Mouse (Mus musculus) heart, adult 2 months (tissue): ENCODE measurements around the gene Plce1. TPM values are rescaled to one million over a fixed set of nuclear protein-coding genes. Genes with fewer than 3 reads are reported as not detected.

ENCODE experiments used
- DNase-seq, 2 experiments: peaks; one replicate each; pipeline ENCODE4 v3.0.0; 2021
- H3K27ac ChIP-seq: fragments of 200-600 bp; 2 replicates; pipeline ENCODE4 v1.8.1; 2022
- H3K27me3 ChIP-seq: fragments of 200-500 bp; 2 replicates; pipeline ENCODE4 v1.6.1; 2012; ENCODE audit warnings: mild to moderate bottlenecking, low read length, inconsistent platforms, mixed read lengths; ENCODE audit not compliant: control insufficient read depth, insufficient read depth
- H3K36me3 ChIP-seq: fragments of 200-500 bp; 2 replicates; pipeline ENCODE4 v1.6.1; 2012; ENCODE audit warnings: low read length, inconsistent platforms; ENCODE audit not compliant: control insufficient read depth, insufficient read depth
- H3K4me1 ChIP-seq: fragments of 200-500 bp; 2 replicates; pipeline ENCODE4 v1.6.1; 2011; ENCODE audit warnings: low read length; ENCODE audit not compliant: control insufficient read depth, insufficient read depth
- H3K4me3 ChIP-seq: fragments of 200-600 bp; 2 replicates; pipeline ENCODE4 v1.8.1; 2022
- H3K79me2 ChIP-seq: fragments of 200-500 bp; replicated peaks from 2 replicates; pipeline ENCODE4 v1.6.1; 2012; ENCODE audit warnings: mild to moderate bottlenecking, inconsistent platforms, low read length, moderate library complexity, mixed read lengths; ENCODE audit not compliant: control insufficient read depth, insufficient read depth
- H3K9ac ChIP-seq: fragments of 200-500 bp; 2 replicates; pipeline ENCODE4 v1.6.1; 2012; ENCODE audit warnings: low read depth, mild to moderate bottlenecking, control low read depth, inconsistent platforms, low read length, mixed read lengths
- CTCF ChIP-seq: fragments of 200-600 bp; IDR thresholded peaks from 2 replicates; pipeline ENCODE4 v1.8.1; 2022; ENCODE audit warnings: antibody characterized with exemption, mild to moderate bottlenecking, moderate library complexity
- EP300 ChIP-seq: fragments of 200-500 bp; IDR thresholded peaks from 2 replicates; pipeline ENCODE4 v1.6.1; 2011; ENCODE audit warnings: low read depth, low read length, control low read depth; ENCODE audit not compliant: insufficient read depth
- POLR2A ChIP-seq: fragments of 200-500 bp; IDR thresholded peaks from 2 replicates; pipeline ENCODE4 v1.6.1; 2011; ENCODE audit warnings: mild to moderate bottlenecking, low read depth, low read length, control low read depth; ENCODE audit not compliant: insufficient read depth
- WGBS: fragments of 180-500 bp; shearing (Covaris S2); methylation state at CpG from one replicate; pipeline ENCODE4 v1.1.7; 2018; 5-methylcytosine and 5-hydroxymethylcytosine counted together
- intact Hi-C: fragments of 180-260 bp; cut with DNase I; formaldehyde crosslinking; loops from one replicate; pipeline ENCODE4 v1.15.1; 2025
- polyA plus RNA-seq: library from polyadenylated mRNA; depleted of rRNA; stranded (reverse); fragments of >200 nt; gene quantifications from 2 replicates; pipeline ENCODE4 v1.2.3, GENCODE M21; 2012
- total RNA-seq, 2 experiments: library from RNA; stranded (reverse); gene quantifications; 2 replicates each; pipeline ENCODE4 v1.2.3; 2021

The Plce1 gene
- total and polyA plus RNA-seq, 3 experiments: 5.9 to 20.6 (median 18.7) TPM

- no peak for DNase-seq
- WGBS: 53% methylated on average over 11 of the region's 11 CpGs
- Histone ChIP-seq H3K27me3 (no peaks in the 10 kb centered on the region), H3K9ac (no peak overlapping the region), H3K27ac (no peak overlapping the region), H3K4me3 (no peak overlapping the region), H3K4me1 (peaks cover 1% of the 10 kb centered on the region; the same call in 1 of the 2 replicates), H3K79me2 (no peaks in the 10 kb centered on the region; the same call in 1 of the 2 replicates), H3K36me3 (no peaks in the 10 kb centered on the region; the same call in none of the 2 replicates)
- no peak for TF ChIP-seq CTCF
- no peak for TF ChIP-seq POLR2A
- intact Hi-C loops: loop anchor here (10.0 kb wide), 1 partner anchor 149 kb away; no protein-coding TSS in a partner anchor
Measured at GRCm38 (mm10) chr19:38485779-38486555, 5.1 kb downstream of the Plce1 start.

DNA sequence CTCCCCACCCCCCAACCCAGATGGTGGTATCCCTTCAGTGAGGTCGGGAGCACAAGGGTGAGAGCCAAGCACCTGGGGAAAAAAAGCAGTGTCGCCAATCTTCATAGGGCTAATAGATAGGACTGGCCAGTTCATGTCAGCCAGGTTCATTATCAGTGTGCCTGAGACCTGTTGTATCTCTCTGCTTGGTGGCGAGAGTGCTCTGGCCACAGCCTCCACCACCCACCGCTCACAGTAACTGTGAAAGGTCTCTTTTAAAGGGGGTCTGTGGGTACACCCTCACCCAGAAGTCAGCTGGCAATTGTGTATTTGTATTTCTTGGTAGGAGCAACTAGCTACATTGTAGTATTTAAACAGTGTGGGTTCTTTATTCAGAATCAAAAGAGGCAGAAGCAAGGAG, 6.6 kb downstream of the Plce1 start:
- no peak for DNase-seq
- Histone ChIP-seq H3K4me1 (peaks cover 1% of the 10 kb centered on the region; the same call in 1 of the 2 replicates), H3K27me3 (no peaks in the 10 kb centered on the region), H3K36me3 (no peaks in the 10 kb centered on the region; the same call in none of the 2 replicates), H3K79me2 (no peaks in the 10 kb centered on the region; the same call in 1 of the 2 replicates), H3K4me3 (no peak overlapping the region), H3K9ac (no peak overlapping the region), H3K27ac (no peak overlapping the region)
- intact Hi-C loops: loop anchor here (10.0 kb wide), 1 partner anchor 147 kb away; no protein-coding TSS in a partner anchor
- WGBS: 56% methylated on average over 4 of the region's 4 CpGs
- TF ChIP-seq POLR2A (no peak), EP300 (no peak), CTCF (no peak)

- Histone ChIP-seq H3K4me3 (no peak overlapping the region), H3K4me1 (peaks cover 1% of the 10 kb centered on the region; the same call in 1 of the 2 replicates), H3K36me3 (no peaks in the 10 kb centered on the region; the same call in 1 of the 2 replicates), H3K27me3 (no peaks in the 10 kb centered on the region), H3K79me2 (no peaks in the 10 kb centered on the region; the same call in 1 of the 2 replicates), H3K27ac (no peak overlapping the region), H3K9ac (no peak overlapping the region)
- intact Hi-C loops: loop anchor here (10.0 kb wide), 1 partner anchor 146 kb away; no protein-coding TSS in a partner anchor
- no peak for DNase-seq
- 59% methylated on average over 9 of the region's 9 CpGs for WGBS
- TF ChIP-seq EP300 (no peak), POLR2A (no peak), CTCF (no peak)
Measured at GRCm38 (mm10) chr19:38488103-38488912, 7.4 kb downstream of the Plce1 start.

GRCm38 (mm10) chr19:38498233-38498632, 17.3 kb downstream of the Plce1 start:
- no peak for DNase-seq
- H3K9ac ChIP-seq: no peak overlapping the region

DNA sequence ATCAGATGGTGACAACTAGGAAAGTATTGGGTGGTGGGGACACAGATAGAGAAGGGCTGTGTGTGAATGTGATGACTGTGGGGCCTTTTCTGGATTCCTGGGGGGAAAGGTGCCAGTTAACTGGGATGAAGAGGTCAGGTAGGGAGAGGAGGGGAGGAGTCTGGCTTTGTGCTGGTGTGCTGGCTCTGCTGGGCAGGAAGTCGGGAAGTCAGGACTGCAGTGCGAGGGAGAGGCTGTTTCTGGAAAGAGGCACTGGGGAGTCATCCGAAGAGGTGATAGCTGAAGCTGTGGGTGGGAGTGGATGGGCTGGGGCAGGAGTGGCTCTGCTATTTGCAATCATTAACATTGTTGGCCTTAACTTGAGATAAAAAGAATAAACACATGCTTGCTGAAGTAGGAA, 23.7 kb downstream of the Plce1 start:
- no peak for TF ChIP-seq POLR2A
- no peak for TF ChIP-seq CTCF
- 0 out of 2 replicates have a peak, but pooled peaks have one; percentile 22 for TF ChIP-seq EP300
- peak; percentile 35 to 59 for DNase-seq
- no peak overlapping the region for H3K27ac ChIP-seq
- H3K27me3 ChIP-seq: no peaks in the 10 kb centered on the region
- WGBS: 10% methylated on average over 3 of the region's 3 CpGs
- peaks cover 2% of the 10 kb centered on the region; the same call in 1 of the 2 replicates for H3K4me1 ChIP-seq
- H3K36me3 ChIP-seq: no peaks in the 10 kb centered on the region
- H3K79me2 ChIP-seq: no peaks in the 10 kb centered on the region
- H3K4me3 ChIP-seq: no peak overlapping the region
- H3K9ac ChIP-seq: no peak overlapping the region
- intact Hi-C loops: no loop called here

More at GRCm38 (mm10) chr19:38498233-38498632, 17.3 kb downstream of the Plce1 start:
- H3K27me3 ChIP-seq: no peaks in the 10 kb centered on the region
- peak overlapping the region; percentile 52 for H3K27ac ChIP-seq
- intact Hi-C loops: no loop called here
- TF ChIP-seq POLR2A (no peak), CTCF (no peak), EP300 (no peak)
- H3K4me3 ChIP-seq: no peak overlapping the region
- H3K4me1 ChIP-seq: no peaks in the 10 kb centered on the region
- 48% methylated on average over 5 of the region's 5 CpGs for WGBS
- no peaks in the 10 kb centered on the region for H3K79me2 ChIP-seq
- H3K36me3 ChIP-seq: no peaks in the 10 kb centered on the region

GRCm38 (mm10) chr19:38506131-38506530, 25.2 kb downstream of the Plce1 start:
- no peak for DNase-seq
- Histone ChIP-seq H3K4me1 (peaks cover 2% of the 10 kb centered on the region; the same call in 1 of the 2 replicates), H3K27me3 (no peaks in the 10 kb centered on the region), H3K9ac (no peak overlapping the region), H3K27ac (no peak overlapping the region), H3K79me2 (no peaks in the 10 kb centered on the region), H3K4me3 (no peak overlapping the region), H3K36me3 (no peaks in the 10 kb centered on the region)
- TF ChIP-seq CTCF (no peak), POLR2A (no peak), EP300 (no peak)
- WGBS: 69% methylated on average over 7 of the region's 7 CpGs
- intact Hi-C loops: no loop called here
